Mouse (Mus musculus): ENCODE data around the gene Maml2.

GRCm38 (mm10) chr9:13716316-13717099, 418.8 kb downstream of the Maml2 start:
- TF ChIP-seq CTCF (IDR thresholded peaks at IDR 0.05; ENCODE audit: low read depth), result peak; percentile 89
- TF ChIP-seq EP300 (IDR thresholded peaks at IDR 0.05; ENCODE audit: low read depth), result no peak
